Mouse (Mus musculus) heart, postnatal 14 days (tissue): ENCODE data around the gene A630095N17Rik. TPM values are rescaled to one million over a fixed set of nuclear protein-coding genes. Genes with fewer than 3 reads are reported as not detected.
"Not testable (repeated sequence)": the region's sequence is repeated elsewhere in the genome, so short reads cannot be mapped to it uniquely, and the experiment has no call there.

Source experiments
- DNase-seq, 2 experiments: peaks; one replicate each; pipeline ENCODE4 v3.0.0; 2021 to 2022
- intact Hi-C: fragments of 180-260 bp; cut with DNase I; formaldehyde crosslinking; loops from one replicate; pipeline ENCODE4 v1.15.1; 2025
- total RNA-seq, 2 experiments: library from RNA; stranded (reverse); gene quantifications; 2 replicates each; pipeline ENCODE4 v1.2.3; 2021

A630095N17Rik gene
- total RNA-seq, 2 experiments from 2014 or later, result not detected

- intact Hi-C loops, result no loop called here
- peak in 1 of 2 experiments; percentile 66 for DNase-seq
Measured at GRCm38 (mm10) chr1:75244836-75245235, 12.9 kb upstream of the A630095N17Rik start.

GRCm38 (mm10) chr1:75244175-75244826 is 12.4 kb upstream of the A630095N17Rik start:
- DNase-seq, result no peak
- intact Hi-C loops, result no loop called here

- no peak for DNase-seq
Measured at GRCm38 (mm10) chr1:75243411-75243810, 11.5 kb upstream of the A630095N17Rik start.

GRCm38 (mm10) chr1:75239591-75239990 is 7.7 kb upstream of the A630095N17Rik start:
- no peak for DNase-seq
- intact Hi-C loops, result no loop called here

More at GRCm38 (mm10) chr1:75243411-75243810, 11.5 kb upstream of the A630095N17Rik start:
- intact Hi-C loops, result no loop called here

GRCm38 (mm10) chr1:75236117-75237050 is 4.5 kb upstream of the A630095N17Rik start, which contains the start of gene Dnajb2:
TSS of gene Dnajb2 (plus strand) at chr1:75236406.
- intact Hi-C loops, result no loop called here
- peak; percentile 89 for DNase-seq

- peak; percentile 63 to 70 for DNase-seq
- intact Hi-C loops, result loop anchor here (2.0 kb wide), 1 partner anchor 18 kb away; no protein-coding TSS in a partner anchor
Measured at GRCm38 (mm10) chr1:75234606-75235005, 2.7 kb upstream of the A630095N17Rik start.

GRCm38 (mm10) chr1:75232489-75232888 is 587 bp upstream of the A630095N17Rik start:
- intact Hi-C loops, result not testable (repeated sequence)

GRCm38 (mm10) chr1:75231224-75231623 is 678 bp downstream of the A630095N17Rik start:
- DNase-seq, result no peak
- intact Hi-C loops, result no loop called here

More at GRCm38 (mm10) chr1:75232489-75232888, 587 bp upstream of the A630095N17Rik start:
- not testable (repeated sequence) for DNase-seq

GRCm38 (mm10) chr1:75230335-75230994 is 1.4 kb downstream of the A630095N17Rik start:
- no peak for DNase-seq
- intact Hi-C loops, result no loop called here

GRCm38 (mm10) chr1:75229158-75229557 is 2.7 kb downstream of the A630095N17Rik start:
- intact Hi-C loops, result no loop called here
- DNase-seq, result no peak

- intact Hi-C loops, result no loop called here
- no peak for DNase-seq
Measured at GRCm38 (mm10) chr1:75227653-75228052, 4.2 kb downstream of the A630095N17Rik start.

- intact Hi-C loops, result no loop called here
- no peak for DNase-seq
Measured at GRCm38 (mm10) chr1:75226138-75226537, 5.8 kb downstream of the A630095N17Rik start.

GRCm38 (mm10) chr1:75225473-75225872 is 6.4 kb downstream of the A630095N17Rik start:
- intact Hi-C loops, result no loop called here
- no peak for DNase-seq

GRCm38 (mm10) chr1:75223532-75223931 is 8.4 kb downstream of the A630095N17Rik start:
- no peak for DNase-seq
- intact Hi-C loops, result no loop called here

GRCm38 (mm10) chr1:75222926-75223325 is 9.0 kb downstream of the A630095N17Rik start:
- DNase-seq, result no peak
- intact Hi-C loops, result no loop called here

GRCm38 (mm10) chr1:75221538-75221937 is 10.4 kb downstream of the A630095N17Rik start:
- intact Hi-C loops, result no loop called here

GRCm38 (mm10) chr1:75219531-75219930 is 12.4 kb downstream of the A630095N17Rik start, which contains the start of gene Tuba4a:
TSS of gene Tuba4a (minus strand) at chr1:75219865.
- DNase-seq, result peak in 1 of 2 experiments; percentile 32
- intact Hi-C loops, result no loop called here

More at GRCm38 (mm10) chr1:75221538-75221937, 10.4 kb downstream of the A630095N17Rik start:
- no peak for DNase-seq

GRCm38 (mm10) chr1:75219078-75219477 is 12.8 kb downstream of the A630095N17Rik start:
- peak; percentile 84 to 91 for DNase-seq
- intact Hi-C loops, result no loop called here

- peak; percentile 70 to 80 for DNase-seq
- intact Hi-C loops, result no loop called here
Measured at GRCm38 (mm10) chr1:75218227-75219001, 13.5 kb downstream of the A630095N17Rik start.

- no peak for DNase-seq
- intact Hi-C loops, result no loop called here
Measured at GRCm38 (mm10) chr1:75217893-75218226, 14.0 kb downstream of the A630095N17Rik start.
